Mouse (Mus musculus): Measurements from ENCODE around the gene Ppp1r3c. TPM values are rescaled to one million over a fixed set of nuclear protein-coding genes. Genes with fewer than 3 reads are reported as not detected.

Gene Ppp1r3c
- polyA plus RNA-seq, 1 experiment from 2014 or later = 21.9 TPM

Other genes starting within 250 kb of the Ppp1r3c start
- gene Hectd2, start 182.0 kb downstream of the Ppp1r3c start, polyA plus RNA-seq (2014; fragmentation: Nextera tagmentation; extraction: Ambion mirVana) = 13.8 and 16.8 TPM in 2 replicates
- gene Tnks2, start 97.6 kb upstream of the Ppp1r3c start, polyA plus RNA-seq (2014; fragmentation: Nextera tagmentation; extraction: Ambion mirVana) = 71.2 and 86.2 TPM in 2 replicates
- gene Fgfbp3, start 183.0 kb upstream of the Ppp1r3c start, polyA plus RNA-seq (2014; fragmentation: Nextera tagmentation; extraction: Ambion mirVana) = 73.4 and 93.0 TPM in 2 replicates
- 14.7 and 15.9 TPM in 2 replicates for gene Btaf1, start 189.4 kb upstream of the Ppp1r3c start, polyA plus RNA-seq (2014; fragmentation: Nextera tagmentation; extraction: Ambion mirVana)

All from neural tube, embryonic 14.5 days (tissue).